Mouse (Mus musculus): Measurements from ENCODE around the gene Spg20. TPM values are rescaled to one million over a fixed set of nuclear protein-coding genes. Genes with fewer than 3 reads are reported as not detected.

The Spg20 gene
- total and polyA plus RNA-seq, 3 experiments: 15.2 to 60.9 (median 52.2) TPM

- no peak for DNase-seq
Observed at GRCm38 (mm10) chr3:55147156-55147555, 35.2 kb downstream of the Spg20 start.

GRCm38 (mm10) chr3:55148091-55148490 is 36.2 kb downstream of the Spg20 start:
- no peak for DNase-seq

GRCm38 (mm10) chr3:55151656-55152433 is 39.9 kb downstream of the Spg20 start:
- peak; percentile 48 for DNase-seq

- no peak for DNase-seq
Observed at GRCm38 (mm10) chr3:55152673-55153334, 40.9 kb downstream of the Spg20 start.

GRCm38 (mm10) chr3:55154163-55154562 is 42.3 kb downstream of the Spg20 start:
- no peak for DNase-seq

GRCm38 (mm10) chr3:55157413-55157812 is 45.5 kb downstream of the Spg20 start:
- no peak for DNase-seq

- no peak for DNase-seq
Observed at GRCm38 (mm10) chr3:55161144-55161543, 49.2 kb downstream of the Spg20 start.

GRCm38 (mm10) chr3:55163510-55163909 is 51.6 kb downstream of the Spg20 start:
- DNase-seq: no peak

- DNase-seq: no peak
Observed at GRCm38 (mm10) chr3:55172478-55172877, 60.6 kb downstream of the Spg20 start.

GRCm38 (mm10) chr3:55177271-55177670 is 65.4 kb downstream of the Spg20 start:
- no peak for DNase-seq

- DNase-seq: no peak
Observed at GRCm38 (mm10) chr3:55181766-55182165, 69.9 kb downstream of the Spg20 start, which contains the start of gene Sohlh2. Sohlh2 (plus strand) TSS chr3:55182028.

Small RNAs within 50 kb of the gene (microRNA-seq; reads per million reads assigned to microRNA genes)
- gene Gm22029: 0 reads per million in 2 experiments

Other genes starting within 250 kb of the Spg20 start
- not detected for gene Sertm1, start 196.2 kb upstream of the Spg20 start, total RNA-seq (2021)
- not detected in 2 replicates for gene Sertm1, start 196.2 kb upstream of the Spg20 start, polyA plus RNA-seq (2012; rRNA removed)
- under 1 TPM in 1 of 2 experiments, not detected in 1; 0.35 TPM for gene Ccna1, start 56.6 kb upstream of the Spg20 start, total RNA-seq (2021)
- gene Ccna1, start 56.6 kb upstream of the Spg20 start, polyA plus RNA-seq (2012; rRNA removed): 0.60 TPM in 1 of 2 replicates, not detected in the other
- under 1 TPM in 1 of 2 experiments, not detected in 1; 0.26 TPM for gene Ccdc169, start 25.2 kb downstream of the Spg20 start, total RNA-seq (2021)
- not detected in 2 replicates for gene Ccdc169, start 25.2 kb downstream of the Spg20 start, polyA plus RNA-seq (2012; rRNA removed)
- not detected for gene Sohlh2, start 69.9 kb downstream of the Spg20 start, total RNA-seq (2021)
- not detected in 2 replicates for gene Sohlh2, start 69.9 kb downstream of the Spg20 start, polyA plus RNA-seq (2012; rRNA removed)
- 1 to 10 TPM; 2.6 to 6.3 TPM for gene Dclk1, start 130.3 kb downstream of the Spg20 start, total RNA-seq (2021)
- 0.26 and 0.52 TPM in 2 replicates for gene Dclk1, start 130.3 kb downstream of the Spg20 start, polyA plus RNA-seq (2012; rRNA removed)

Data from adrenal gland, adult 2 months (tissue).